Mouse (Mus musculus): ENCODE measurements around the gene Zfp575. TPM values are rescaled to one million over a fixed set of nuclear protein-coding genes. Genes with fewer than 3 reads are reported as not detected.
"Not testable (repeated sequence)": the region's sequence is repeated elsewhere in the genome, so short reads cannot be mapped to it uniquely, and the experiment has no call there.

Zfp575 gene
- polyA plus RNA-seq (2012; rRNA removed): 0.16 and 0.29 TPM in 2 replicates

DNA sequence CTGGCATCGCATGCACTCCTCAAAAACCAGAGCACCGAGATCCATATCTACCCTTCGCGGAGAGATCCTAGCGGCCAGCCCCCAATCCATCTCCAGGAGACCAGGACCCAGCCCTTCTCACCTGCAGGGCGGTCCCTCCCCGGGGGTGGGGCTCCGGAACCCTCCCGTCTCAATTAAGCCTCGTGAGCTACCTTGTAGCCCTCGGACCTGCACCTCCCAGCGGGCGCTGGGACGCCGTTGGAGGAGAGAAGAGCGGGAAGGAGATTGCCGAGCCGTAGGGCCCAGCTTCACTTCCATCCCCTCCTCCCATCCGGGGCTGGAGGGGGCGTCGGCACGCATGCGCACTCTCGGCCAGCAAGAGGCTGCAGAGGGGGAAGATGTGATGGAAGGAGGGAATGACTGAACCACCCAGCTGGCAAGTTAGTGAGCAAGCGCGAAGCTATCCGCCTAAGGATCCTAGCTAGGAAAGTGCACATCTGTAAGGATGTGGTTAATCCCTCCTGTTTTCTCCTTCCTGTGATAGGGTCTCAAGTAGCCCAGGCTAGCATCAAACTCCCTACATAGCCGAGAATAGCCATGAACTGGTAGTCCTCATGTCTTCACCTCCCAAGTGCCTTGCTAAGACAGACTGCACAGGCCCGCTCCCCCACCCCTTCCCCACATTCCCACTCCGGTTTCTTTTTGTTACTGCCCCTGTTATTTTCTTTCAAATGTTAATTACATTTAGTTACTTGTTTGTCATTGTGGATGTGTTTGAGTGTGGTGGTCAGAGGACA lies at the start of gene Zfp575, which contains the start of gene Ethe1:
TSS of gene Zfp575 (minus strand) at position 312 of the 776 bp plus-strand sequence.
TSS of gene Ethe1 (plus strand) at position 214 of the 776 bp plus-strand sequence.
- WGBS: 31% methylated on average over 30 of the region's 30 CpGs
- DNase-seq (ENCODE audit: low read depth, low spot score): no peak

DNA sequence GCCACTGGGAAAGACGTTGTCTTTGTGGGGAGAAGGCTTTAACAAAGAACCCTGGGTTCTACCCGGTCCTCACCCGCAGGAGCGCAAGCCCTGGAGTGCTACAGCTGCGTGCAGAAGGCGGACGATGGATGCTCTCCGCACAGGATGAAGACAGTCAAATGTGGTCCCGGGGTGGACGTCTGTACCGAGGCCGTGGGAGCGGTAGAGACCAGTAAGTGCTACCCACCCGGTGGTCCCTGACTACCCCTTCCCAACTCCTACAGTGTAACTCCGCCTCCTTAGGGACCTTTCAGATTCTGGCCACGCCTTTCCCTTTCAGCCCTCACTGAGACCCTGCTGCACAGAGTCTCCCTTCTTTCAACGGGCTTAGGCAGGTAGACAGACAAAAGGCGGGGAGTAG lies 49.6 kb upstream of the Zfp575 start:
- 8% methylated on average over 18 of the region's 18 CpGs for WGBS
- no peak for DNase-seq (ENCODE audit: low read depth, low spot score)

DNA sequence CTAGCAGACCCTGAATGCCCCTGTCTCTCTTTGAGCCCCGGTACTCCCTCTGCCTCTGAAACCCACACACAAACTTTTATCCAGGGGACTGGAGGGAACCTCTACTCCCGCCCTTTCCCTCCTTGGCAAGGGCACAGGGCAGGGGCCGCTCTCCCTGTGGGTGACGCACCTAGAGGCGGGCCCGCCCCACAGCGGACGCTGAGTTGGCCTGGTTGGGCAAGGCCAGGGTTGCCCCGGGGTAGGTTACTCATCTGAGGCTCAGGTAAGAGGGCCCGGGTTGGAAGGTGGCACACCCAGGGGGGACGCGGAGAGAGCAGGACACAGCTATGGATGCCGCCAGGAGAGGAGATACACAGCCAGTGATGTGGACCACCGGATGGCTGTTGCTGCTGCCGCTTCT lies 48.8 kb upstream of the Zfp575 start, which contains the start of gene Lypd3:
TSS of gene Lypd3 (plus strand) at position 287 of the 400 bp plus-strand sequence.
- no peak for DNase-seq (ENCODE audit: low read depth, low spot score)

DNA sequence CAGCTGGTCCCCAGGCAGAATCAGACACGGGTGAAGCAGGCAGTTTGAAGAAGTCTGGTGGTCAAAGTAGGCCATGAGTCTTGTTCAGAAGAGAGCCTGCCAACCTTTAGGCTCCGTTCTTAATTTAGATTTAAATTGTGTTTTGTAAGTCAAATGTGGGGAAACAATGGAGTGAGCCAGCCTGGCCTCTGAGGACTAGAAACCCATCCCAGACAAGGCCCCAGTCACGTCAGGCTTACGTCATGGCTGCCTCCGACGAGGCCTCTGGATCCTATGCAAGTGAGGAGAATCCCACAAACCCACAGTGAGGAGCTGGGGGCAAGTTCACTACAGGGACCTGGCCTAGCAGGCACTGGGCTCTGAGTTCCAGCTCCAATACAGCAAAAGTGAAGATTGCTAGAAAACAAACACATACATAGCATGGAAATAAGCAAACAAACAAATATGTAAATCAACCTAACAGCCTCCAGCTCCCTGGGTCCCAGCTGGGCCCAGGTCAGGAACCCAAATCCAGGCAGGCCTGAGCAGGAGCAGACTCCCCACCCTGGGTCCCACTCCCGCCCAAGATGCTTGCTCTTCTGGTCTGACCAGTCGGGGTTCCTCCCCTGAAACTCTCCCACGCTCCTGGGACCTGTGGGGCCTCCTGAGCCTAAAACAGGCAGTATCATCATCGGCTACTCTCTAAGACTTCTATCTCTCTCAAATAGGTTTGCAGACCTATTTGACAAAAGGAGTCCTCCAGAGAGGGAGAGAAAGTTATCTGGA lies 42.9 kb upstream of the Zfp575 start:
- 82% methylated on average over 10 of the region's 10 CpGs for WGBS

More for the DNA sequence above, 48.8 kb upstream of the Zfp575 start, which contains the start of gene Lypd3:
- WGBS: 35% methylated on average over 15 of the region's 15 CpGs

DNA sequence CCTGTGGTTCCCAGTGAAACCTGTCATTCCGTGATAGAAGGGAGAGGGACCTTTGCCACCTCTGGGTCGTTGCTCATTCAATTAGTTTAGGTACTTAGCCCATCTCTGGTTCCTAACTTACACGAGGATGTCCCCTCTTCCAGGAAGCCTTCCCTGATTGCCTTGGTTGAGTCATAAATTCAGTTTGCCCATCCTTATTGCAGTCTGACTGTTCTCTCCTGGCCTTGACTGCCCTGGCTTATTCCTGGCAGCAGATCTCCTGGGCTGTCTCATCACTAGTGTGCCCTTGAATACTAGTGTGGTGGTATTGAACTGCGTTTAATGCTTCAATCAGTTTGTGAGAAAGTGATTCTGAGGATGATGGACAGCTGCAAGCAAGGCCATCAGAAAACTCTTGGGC lies 42.2 kb upstream of the Zfp575 start:
- DNase-seq (ENCODE audit: low read depth, low spot score): no peak
- 63% methylated on average over 4 of the region's 4 CpGs for WGBS

More for the DNA sequence above, 42.9 kb upstream of the Zfp575 start:
- DNase-seq (ENCODE audit: low read depth, low spot score): no peak

DNA sequence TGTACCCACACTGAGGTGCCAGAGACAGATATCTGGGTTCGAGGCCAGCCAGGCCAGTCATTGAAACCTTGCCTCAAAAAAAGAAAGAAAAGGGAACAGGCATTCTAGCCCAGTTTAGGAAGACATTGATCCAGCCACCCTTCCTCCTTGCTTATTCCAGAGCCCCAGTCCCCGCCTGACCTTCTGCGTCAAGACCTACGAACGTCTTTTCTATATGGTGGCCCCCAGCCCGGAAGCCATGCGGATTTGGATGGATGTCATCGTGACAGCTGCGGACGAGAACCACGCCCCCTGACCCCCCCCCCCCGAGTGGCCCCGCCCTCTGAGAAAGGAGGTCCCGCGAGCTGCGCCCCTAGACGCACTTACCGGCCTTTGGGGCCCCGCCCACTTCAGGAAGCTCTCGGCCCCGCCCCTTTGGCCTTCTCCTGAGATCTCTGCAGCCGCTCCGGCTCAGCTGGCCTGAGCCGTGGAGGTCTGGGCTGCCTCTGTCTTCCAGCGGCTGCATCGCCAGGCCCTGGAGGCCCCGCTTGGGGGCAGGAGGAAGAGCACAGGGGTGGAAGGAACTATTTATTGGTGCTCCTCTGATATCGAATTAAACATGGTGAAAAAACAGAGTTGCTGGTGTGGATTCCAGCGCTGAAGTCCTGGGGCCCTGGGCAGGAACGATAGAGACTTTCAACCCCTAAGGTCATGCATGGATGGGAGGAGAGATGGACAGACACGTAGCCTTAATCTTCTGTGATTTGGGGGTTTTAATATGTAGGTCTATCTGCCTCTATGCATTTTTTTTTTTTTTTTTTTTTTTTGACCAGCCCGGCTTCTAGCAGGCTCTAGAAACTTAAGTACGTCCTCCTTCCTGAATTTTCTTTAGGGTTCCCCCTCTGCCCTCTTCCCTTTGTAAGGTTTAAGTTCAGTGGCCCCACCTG lies 41.5 kb upstream of the Zfp575 start:
- WGBS: 12% methylated on average over 33 of the region's 33 CpGs
- DNase-seq (ENCODE audit: low read depth, low spot score): no peak

DNA sequence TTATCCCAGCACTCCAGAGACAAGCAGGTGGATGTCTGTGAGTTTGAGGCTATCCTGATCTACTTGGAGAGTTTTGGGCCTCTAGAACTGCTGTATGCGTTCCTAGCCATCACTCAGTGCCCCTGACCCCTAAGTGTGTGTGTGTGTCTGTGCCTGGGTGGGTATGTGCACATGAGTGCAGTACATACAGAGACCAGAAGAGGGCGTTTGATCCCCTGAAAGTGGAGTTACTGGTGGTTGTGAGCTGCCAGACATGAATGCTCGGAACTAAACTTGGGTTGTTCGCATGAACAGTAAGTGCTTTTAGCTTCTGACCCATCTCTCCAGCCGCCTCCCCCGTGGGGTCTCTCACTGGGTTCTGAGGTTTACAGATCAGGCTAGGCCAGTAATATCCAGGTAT lies 35.5 kb upstream of the Zfp575 start:
- WGBS: 89% methylated on average over 6 of the region's 6 CpGs
- DNase-seq (ENCODE audit: low read depth, low spot score): no peak

DNA sequence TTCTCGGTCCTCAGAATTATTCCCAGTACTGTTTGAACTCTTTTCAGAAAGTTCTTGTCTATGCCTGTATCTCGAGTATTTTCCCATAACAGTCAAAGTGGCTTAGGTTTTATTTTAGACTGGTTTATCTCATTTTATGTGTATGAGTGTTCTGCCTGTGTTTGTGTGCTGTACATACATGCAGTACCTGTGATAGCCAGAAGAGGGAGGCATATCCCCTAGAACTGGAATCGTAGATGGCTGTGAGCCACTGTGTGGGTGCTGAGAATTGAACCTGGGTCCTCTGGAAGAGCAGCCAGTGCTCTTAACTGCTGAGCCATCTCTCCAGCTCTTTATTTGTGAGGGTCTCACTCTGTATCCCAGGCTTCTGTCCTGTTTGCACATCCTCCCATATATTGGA lies 33.8 kb upstream of the Zfp575 start:
- 90% methylated on average over 3 of the region's 3 CpGs for WGBS
- no peak for DNase-seq (ENCODE audit: low read depth, low spot score)

DNA sequence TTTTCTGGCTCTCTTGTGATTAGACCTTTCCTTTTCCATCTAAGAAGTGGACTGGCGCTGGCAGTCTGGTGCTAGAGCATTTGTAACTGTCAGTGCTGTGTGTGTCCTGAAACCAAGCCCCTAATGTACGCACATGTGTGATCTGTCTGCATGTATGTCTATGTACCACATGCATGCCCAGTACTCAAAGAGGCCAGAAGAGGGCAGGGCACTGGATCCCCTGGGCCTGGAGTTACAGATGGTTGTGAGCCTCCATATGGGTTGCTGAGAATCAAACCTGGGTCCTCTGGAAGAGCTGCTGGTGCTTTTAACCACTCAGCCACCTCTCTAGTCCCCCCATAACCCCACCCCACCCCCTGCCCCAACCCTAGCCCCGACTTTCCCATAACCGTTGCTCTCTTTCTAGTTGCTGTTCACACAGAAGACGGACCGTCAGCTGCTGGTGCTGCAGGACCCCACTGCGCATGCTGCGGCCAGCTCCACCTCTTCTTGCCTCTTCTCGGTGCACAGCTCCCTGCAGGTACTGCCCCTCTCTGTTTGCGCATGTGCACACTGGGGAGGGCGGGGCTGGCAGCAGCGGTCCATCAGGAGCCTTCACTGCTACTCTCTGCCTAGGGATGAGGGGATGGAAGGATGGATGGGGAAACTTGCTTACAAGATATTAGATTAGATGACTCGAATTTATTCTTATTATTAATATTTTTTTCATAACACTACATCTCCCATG lies 32.4 kb upstream of the Zfp575 start:
- no peak for DNase-seq (ENCODE audit: low read depth, low spot score)
- whole genome bisulfite sequencing: 88% methylated on average over 13 of the region's 13 CpGs

DNA sequence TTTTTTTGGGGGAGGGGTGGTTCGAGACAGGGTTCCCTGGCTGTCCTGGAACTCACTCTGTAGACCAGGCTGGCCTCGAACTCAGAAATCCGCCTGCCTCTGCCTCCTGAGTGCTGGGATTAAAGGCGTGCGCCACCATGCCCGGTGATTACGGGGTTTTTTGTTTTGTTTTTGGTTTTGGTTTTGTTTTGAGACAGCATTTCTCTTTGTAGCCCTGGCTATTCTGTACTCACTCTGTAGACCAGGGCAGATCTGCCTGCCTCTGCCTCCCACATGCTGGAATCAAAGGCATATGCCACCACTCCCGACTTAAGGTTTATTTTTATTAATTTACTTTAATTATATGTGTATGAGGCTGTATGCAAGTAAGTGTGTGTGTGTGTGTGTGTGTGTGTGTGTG lies 30.9 kb upstream of the Zfp575 start:
- DNase-seq (ENCODE audit: low read depth, low spot score): not testable (repeated sequence)
- 87% methylated on average over 8 of the region's 8 CpGs for WGBS

DNA sequence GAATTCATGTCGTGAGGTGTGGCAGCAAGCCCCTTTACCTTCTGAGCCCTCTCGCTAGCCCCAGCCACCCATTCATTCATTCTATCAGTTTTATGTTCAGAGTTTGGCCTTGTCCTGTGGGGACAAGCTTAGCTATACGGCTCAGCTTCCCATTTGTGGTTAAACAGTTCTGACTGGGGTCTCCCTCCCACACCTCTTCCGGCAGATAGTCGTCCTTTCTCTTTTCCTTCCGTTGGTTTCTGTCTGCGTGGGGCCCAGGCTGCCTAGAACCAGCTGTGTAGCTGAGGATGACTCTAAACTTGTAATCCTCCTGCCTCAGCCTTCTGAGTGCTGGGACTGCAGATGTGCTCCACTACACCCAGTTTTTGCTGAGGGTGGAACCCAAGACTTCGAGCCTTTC lies 30.3 kb upstream of the Zfp575 start:
- 81% methylated on average over 8 of the region's 8 CpGs for WGBS
- DNase-seq (ENCODE audit: low read depth, low spot score): no peak

DNA sequence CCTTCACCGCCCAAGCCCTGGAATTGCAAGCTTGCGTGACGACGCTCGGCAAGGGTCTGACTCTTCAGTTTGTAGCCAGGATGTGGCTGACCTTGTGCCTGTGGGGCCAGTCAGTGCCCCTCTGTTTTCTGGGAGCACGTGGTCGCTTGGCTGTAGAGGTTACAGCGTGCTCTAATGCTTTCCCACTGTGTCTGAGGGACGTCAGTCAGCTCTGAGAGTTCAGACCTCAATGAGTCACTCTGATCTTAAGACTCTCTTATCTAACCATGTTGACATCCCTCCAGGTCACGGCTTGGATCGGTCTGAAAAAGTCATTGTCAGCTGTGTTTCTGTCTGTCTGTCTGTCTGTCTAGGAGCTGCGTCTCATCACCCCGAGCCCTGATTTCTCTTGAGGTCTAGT lies 27.4 kb upstream of the Zfp575 start:
- WGBS: 93% methylated on average over 13 of the region's 13 CpGs
- DNase-seq (ENCODE audit: low read depth, low spot score): no peak

DNA sequence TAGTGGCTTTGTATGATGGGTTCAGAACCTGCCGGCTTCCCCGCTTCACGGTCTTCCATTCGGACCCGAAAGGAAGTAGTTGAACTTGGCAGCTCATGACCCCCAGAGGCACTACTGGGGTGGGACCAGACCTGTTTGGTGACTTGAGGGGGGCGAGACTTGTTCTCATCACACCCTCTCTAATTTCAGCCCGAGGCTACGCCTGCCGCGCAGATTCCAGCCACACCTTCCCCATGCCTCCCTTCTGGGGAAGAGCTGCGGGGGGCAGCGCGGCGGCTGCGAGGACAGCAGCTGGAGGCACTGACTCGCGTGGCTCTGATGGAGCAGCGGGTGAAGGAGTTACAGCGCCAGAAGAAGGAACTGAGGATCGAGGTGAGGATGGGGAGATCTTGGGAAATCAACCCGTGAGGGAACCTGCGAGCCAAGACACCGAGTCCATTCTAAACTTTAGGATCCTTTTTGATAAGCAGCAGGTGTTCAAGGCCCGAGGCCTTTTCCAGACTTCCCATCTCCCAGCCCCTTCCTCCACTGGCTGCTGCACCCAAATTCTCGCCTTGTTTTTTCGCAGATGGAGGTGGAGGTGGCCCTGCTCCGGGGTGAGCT lies 25.0 kb upstream of the Zfp575 start:
- no peak for DNase-seq (ENCODE audit: low read depth, low spot score)
- WGBS: 27% methylated on average over 27 of the region's 27 CpGs

DNA sequence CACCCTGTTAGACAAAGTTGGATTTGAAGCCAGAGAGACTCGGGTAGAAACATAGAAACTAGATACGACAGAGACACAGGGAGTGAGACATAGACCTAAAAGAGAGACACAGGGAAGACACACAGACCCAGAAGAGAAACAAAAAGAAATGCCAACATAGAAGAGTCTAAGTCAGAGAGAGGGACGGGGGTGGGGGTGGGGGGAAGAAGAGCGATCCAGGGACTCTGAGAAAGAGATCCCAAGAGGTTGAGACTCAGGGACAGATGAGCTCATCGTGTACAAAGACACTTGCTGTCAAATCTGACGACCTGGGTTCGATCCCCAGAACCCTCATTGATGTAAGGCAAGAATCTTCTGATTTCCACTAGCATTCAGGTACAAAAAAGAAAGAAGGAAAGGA lies 24.3 kb upstream of the Zfp575 start:
- 9% methylated on average over 7 of the region's 7 CpGs for WGBS
- DNase-seq (ENCODE audit: low read depth, low spot score): no peak

DNA sequence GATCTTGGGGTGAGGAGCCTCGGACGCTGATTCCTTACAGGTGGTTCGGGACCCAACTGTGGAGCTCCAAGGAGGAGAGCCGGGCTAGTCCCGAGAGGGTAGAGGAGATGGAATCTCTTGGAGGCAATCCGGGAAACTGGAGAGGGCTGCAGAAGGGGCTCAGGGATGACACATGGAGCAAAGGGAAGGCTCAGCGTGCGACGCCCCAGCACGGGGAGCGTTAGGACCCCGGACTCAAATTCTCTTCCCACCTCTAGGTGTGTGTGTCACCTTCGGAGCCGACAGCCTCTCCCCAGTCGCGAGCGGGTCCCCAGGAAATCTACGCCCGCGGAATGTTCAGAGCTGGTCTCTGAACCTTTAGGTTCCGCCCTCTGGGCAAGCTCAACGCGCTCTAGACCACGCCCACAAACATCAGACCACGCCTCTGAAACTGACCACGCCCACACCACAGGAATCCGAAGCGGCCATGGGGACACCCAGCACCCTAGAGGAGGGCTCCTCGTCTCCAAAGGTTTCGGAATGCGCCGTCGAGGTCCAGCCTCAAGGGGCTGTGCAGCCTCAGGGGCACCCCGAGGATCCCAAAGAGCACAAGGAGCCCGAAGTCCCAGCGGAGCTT lies 23.5 kb upstream of the Zfp575 start:
- DNase-seq (ENCODE audit: low read depth, low spot score): no peak
- under 1% methylated on average over 36 of the region's 36 CpGs for WGBS

DNA sequence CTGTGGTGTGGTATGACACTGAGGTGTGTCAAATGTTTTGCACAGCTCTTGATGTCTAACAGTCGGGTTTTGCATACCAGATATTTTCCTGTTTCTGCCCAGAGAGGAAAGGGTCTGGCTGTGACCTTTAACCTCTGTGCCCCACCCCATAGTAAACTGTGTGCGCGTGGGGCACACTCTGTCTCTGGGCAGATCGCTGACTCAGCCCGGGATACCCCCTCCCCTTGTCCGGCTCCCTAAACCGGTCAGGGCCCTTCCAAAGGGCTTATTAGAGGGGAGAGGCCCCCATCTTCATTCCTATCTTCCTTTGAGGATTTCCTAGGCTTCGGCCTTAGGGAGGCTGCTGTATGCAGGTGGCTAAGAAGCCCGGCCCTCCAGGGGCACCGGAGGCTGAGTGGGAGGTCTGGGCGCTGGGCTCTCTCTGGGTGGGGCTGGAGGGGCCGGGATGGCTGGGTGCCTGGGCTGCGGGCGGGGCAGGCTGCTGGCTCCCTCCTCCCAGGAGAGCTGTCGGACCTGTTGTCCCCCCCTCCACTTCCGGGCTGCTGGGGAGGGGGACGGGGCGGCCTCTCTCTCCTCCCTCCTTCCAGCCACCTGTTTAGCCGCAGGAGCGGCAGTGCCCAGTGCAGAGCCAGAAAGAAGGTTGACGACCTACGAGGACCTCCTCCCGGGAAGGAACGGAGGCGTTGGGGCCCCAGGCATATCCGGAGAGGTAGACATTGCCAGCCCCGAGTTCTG lies 22.9 kb upstream of the Zfp575 start, which contains the start of gene Phldb3:
TSS of gene Phldb3 (plus strand) at position 620 of the 735 bp plus-strand sequence.
- DNase-seq (ENCODE audit: low read depth, low spot score): no peak
- 5% methylated on average over 27 of the region's 27 CpGs for WGBS

DNA sequence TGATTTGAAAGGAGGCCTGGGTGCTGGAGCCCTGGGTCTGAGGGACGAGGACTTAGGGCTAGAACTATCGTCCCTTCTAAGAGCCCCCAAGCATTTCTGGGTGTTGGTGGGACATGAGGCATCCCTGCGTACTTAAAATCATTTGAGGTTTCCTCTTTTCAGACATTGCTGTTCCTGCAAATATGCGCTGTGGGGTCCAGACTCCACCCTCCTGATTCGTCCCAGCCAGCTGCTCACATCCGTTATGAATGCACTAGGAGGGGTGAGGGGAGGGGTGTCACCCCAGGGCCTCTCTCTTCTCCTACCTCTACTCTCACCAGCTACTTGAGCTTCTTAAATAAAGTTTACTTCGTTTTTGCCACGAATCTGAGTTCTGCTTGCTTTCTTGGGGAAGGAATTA lies 21.1 kb upstream of the Zfp575 start:
- WGBS: 79% methylated on average over 8 of the region's 8 CpGs
- DNase-seq (ENCODE audit: low read depth, low spot score): no peak

DNA sequence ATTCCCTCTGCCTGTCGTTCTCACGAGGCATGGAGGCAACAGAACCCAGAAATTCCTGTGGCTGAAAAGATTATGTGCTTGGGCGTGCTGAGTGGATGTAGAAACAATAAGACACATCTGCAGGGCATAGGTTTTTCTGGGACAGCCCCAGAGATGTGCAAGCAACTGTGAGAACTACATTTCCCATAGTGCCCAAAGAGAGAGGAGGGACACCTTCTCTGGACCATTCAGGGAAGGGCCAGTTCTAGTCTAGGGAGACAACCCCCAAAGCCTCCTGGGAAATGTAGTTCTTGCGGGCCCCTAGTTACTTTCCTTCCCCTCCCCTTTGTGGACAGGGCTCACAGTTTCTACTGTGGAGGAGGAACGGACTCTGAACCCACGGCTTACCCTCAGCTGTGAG lies 20.6 kb upstream of the Zfp575 start:
- 68% methylated on average over 6 of the region's 6 CpGs for WGBS
- no peak for DNase-seq (ENCODE audit: low read depth, low spot score)

Data from large intestine, adult 2 months (tissue).